Mouse (Mus musculus): ENCODE measurements at regions not wholly inside any gene's neighbourhood (a gene's known extent, or its start where the extent isn't known, plus 50 kb on each side); places are given as distances from the start of the nearest gene placed in this dataset.

DNA sequence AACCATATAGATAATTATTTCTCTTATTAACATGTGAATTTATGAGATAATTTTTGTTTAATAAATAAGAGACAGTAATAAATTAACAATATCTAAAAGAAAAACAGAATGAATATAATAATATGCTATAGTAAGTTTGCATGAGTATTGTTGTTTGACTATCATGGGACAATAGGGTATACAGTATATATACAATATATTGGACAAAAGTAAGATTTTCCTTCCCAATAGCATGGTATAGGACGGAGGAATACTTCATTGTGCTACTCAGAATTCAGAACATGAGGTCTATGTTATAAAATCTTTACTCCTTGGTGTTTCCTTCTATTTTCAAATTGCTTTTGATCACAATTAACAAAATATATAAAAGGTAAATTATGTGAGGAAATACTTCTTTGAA lies 771.0 kb upstream of the Pcdh20 start:
- Histone ChIP-seq H3K9ac (no peak overlapping the region), H3K4me2 (no peak overlapping the region), H3K36me3 (ENCODE audit: insufficient read depth) (no peaks in the 10 kb centered on the region), H3K4me1 (ENCODE audit: insufficient read depth) (no peaks in the 10 kb centered on the region), H3K4me3 (ENCODE audit: low read depth, low read length) (no peak overlapping the region), H3K27ac (ENCODE audit: low read depth) (no peak overlapping the region), H3K27me3 (ENCODE audit: insufficient read depth, low read length) (no peaks in the 10 kb centered on the region), H3K9me3 (ENCODE audit: low read depth, low read length) (no peaks in the 10 kb centered on the region)
- 72% methylated on average over 1 of the region's 1 CpGs for WGBS
- no peak for ATAC-seq (ENCODE audit: insufficient read depth)
- TF ChIP-seq CTCF (IDR thresholded peaks at IDR 0.05; ENCODE audit: low read depth), result no peak
- DNase-seq, result no peak

GRCm38 (mm10) chr14:89236501-89236900 lies 765.3 kb upstream of the Pcdh20 start:
- WGBS, result 61% methylated on average over 3 of the region's 3 CpGs
- Histone ChIP-seq H3K4me1 (ENCODE audit: insufficient read depth) (no peaks in the 10 kb centered on the region), H3K4me2 (no peak overlapping the region), H3K4me3 (ENCODE audit: low read depth, low read length) (no peak overlapping the region), H3K9ac (no peak overlapping the region), H3K36me3 (ENCODE audit: insufficient read depth) (no peaks in the 10 kb centered on the region), H3K27me3 (ENCODE audit: insufficient read depth, low read length) (no peaks in the 10 kb centered on the region), H3K9me3 (ENCODE audit: low read depth, low read length) (no peaks in the 10 kb centered on the region), H3K27ac (ENCODE audit: low read depth) (no peak overlapping the region)
- no peak for TF ChIP-seq CTCF (IDR thresholded peaks at IDR 0.05; ENCODE audit: low read depth)
- DNase-seq (no peak), ATAC-seq (ENCODE audit: insufficient read depth) (no peak)

GRCm38 (mm10) chr14:89230482-89230881 lies 759.3 kb upstream of the Pcdh20 start:
- TF ChIP-seq CTCF (IDR thresholded peaks at IDR 0.05; ENCODE audit: low read depth), result no peak
- 25% methylated on average over 8 of the region's 8 CpGs for WGBS
- no peaks in the 10 kb centered on the region for H3K9me3 ChIP-seq (ENCODE audit: low read depth, low read length)
- H3K27ac ChIP-seq (ENCODE audit: low read depth), result no peak overlapping the region
- H3K4me2 ChIP-seq, result no peak overlapping the region
- H3K9ac ChIP-seq, result no peak overlapping the region
- DNase-seq, result no peak
- ATAC-seq (ENCODE audit: insufficient read depth), result no peak
- H3K4me3 ChIP-seq (ENCODE audit: low read depth, low read length), result no peak overlapping the region
- no peaks in the 10 kb centered on the region for H3K36me3 ChIP-seq (ENCODE audit: insufficient read depth)
- H3K4me1 ChIP-seq (ENCODE audit: insufficient read depth), result no peaks in the 10 kb centered on the region
- H3K27me3 ChIP-seq (ENCODE audit: insufficient read depth, low read length), result no peaks in the 10 kb centered on the region

GRCm38 (mm10) chr14:89217390-89217789 lies 746.2 kb upstream of the Pcdh20 start:
- DNase-seq (no peak), ATAC-seq (ENCODE audit: insufficient read depth) (no peak)
- H3K9ac ChIP-seq, result no peak overlapping the region
- no peaks in the 10 kb centered on the region for H3K9me3 ChIP-seq (ENCODE audit: low read depth, low read length)
- H3K36me3 ChIP-seq (ENCODE audit: insufficient read depth), result no peaks in the 10 kb centered on the region
- no peaks in the 10 kb centered on the region for H3K27me3 ChIP-seq (ENCODE audit: insufficient read depth, low read length)
- no peak overlapping the region for H3K4me3 ChIP-seq (ENCODE audit: low read depth, low read length)
- no peaks in the 10 kb centered on the region for H3K4me1 ChIP-seq (ENCODE audit: insufficient read depth)
- no peak for TF ChIP-seq CTCF (IDR thresholded peaks at IDR 0.05; ENCODE audit: low read depth)
- WGBS, result 74% methylated on average over 1 of the region's 1 CpGs
- no peak overlapping the region for H3K27ac ChIP-seq (ENCODE audit: low read depth)
- H3K4me2 ChIP-seq, result no peak overlapping the region

DNA sequence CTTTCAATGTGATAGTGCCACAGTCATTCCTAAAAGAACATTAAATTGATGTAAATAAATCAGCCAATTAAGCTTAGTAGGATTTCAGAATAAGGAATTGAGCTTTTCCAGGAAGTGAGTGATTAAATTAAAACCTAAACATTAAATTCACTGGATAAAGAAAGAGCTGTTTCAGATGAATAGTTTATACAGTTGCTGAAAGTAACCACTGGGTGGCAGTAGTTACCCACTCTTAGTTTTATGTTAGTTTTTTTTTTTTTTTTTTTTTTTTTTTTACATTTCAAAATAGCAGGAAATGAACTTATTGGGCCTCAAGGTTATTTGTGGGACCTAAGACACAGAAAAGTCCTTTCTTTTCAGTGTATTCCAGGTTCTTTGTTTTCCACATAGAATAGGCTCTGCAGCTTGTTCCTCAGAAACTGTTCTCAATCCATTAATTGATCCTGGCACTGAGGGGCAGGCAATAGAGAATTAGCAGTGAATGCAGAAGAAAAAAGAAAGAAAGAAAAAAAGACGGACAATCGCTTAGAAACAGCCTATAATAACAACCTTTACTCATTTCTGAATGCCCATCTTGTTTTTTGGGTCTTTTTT lies 710.3 kb upstream of the Pcdh20 start:
- DNase-seq (peak; percentile 78), ATAC-seq (ENCODE audit: insufficient read depth) (no peak)
- no peak overlapping the region for H3K9ac ChIP-seq
- TF ChIP-seq CTCF (IDR thresholded peaks at IDR 0.05; ENCODE audit: low read depth), result peak; percentile 56
- no peak overlapping the region for H3K27ac ChIP-seq (ENCODE audit: low read depth)
- no peak overlapping the region for H3K4me3 ChIP-seq (ENCODE audit: low read depth, low read length)
- no peaks in the 10 kb centered on the region for H3K4me1 ChIP-seq (ENCODE audit: insufficient read depth)
- no peaks in the 10 kb centered on the region for H3K27me3 ChIP-seq (ENCODE audit: insufficient read depth, low read length)
- no peak overlapping the region for H3K4me2 ChIP-seq
- WGBS, result 42% methylated on average over 2 of the region's 2 CpGs
- H3K9me3 ChIP-seq (ENCODE audit: low read depth, low read length), result no peaks in the 10 kb centered on the region
- H3K36me3 ChIP-seq (ENCODE audit: insufficient read depth), result no peaks in the 10 kb centered on the region

DNA sequence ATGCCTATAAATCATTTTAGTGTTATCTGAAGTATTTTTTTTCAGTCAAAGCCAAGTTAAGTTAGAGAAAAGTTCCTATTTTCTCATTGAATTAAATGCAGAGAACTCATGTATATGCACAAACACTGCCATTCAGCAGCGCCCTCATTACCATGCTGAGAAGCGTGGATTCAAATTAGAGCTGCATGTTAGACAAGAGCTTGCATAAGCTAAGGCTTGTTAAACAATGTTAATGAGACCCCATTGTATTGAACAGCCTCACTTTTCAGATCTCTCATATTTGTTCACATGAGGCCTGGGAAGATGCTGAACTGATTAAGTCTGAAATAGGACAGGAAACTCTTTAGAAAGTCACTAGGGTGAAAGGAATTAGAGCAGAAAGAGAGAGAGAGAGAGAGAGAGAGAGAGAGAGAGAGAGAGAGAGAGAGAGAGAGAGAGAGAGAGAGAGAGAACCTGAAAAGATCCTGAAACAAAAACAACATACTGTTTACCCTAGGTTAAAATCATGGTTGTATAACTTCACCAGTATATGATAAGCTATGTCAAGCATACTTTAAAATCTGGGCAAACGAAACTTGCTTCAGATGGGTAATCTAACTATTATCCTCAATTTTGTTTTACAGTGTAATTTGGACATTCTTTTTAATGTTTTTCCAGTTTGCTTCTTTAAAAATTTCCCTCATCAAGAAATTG lies 671.9 kb upstream of the Pcdh20 start:
- H3K27ac ChIP-seq (ENCODE audit: low read depth), result no peak overlapping the region
- H3K9me3 ChIP-seq (ENCODE audit: low read depth, low read length), result no peaks in the 10 kb centered on the region
- no peaks in the 10 kb centered on the region for H3K36me3 ChIP-seq (ENCODE audit: insufficient read depth)
- no peak overlapping the region for H3K4me3 ChIP-seq (ENCODE audit: low read depth, low read length)
- no peak overlapping the region for H3K9ac ChIP-seq
- DNase-seq, result no peak
- no peak overlapping the region for H3K4me2 ChIP-seq
- no peaks in the 10 kb centered on the region for H3K27me3 ChIP-seq (ENCODE audit: insufficient read depth, low read length)
- no peak for TF ChIP-seq CTCF (IDR thresholded peaks at IDR 0.05; ENCODE audit: low read depth)
- H3K4me1 ChIP-seq (ENCODE audit: insufficient read depth), result no peaks in the 10 kb centered on the region
- ATAC-seq (ENCODE audit: insufficient read depth), result no peak
- 75% methylated on average over 3 of the region's 3 CpGs for WGBS

DNA sequence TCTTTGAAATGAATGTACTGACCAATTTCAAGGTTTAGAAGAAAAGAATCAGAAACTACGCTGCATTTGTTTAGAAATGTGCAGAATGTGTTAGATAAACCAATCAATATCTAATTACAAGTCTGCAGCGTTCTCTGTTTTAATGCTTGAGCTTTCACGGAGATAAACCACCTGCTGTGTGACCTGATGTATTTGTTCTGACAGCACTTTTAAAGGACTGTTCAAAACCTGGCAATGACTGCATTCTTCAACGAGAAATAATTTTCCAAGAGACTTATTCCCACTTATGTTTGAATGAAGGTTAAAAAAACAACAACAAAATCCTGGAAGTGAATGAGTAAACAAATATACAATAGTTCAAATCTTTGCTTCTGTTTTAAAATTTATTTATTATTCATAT lies 628.1 kb upstream of the Pcdh20 start:
- Histone ChIP-seq H3K9me3 (ENCODE audit: low read depth, low read length) (no peaks in the 10 kb centered on the region), H3K4me3 (ENCODE audit: low read depth, low read length) (no peak overlapping the region), H3K4me2 (no peak overlapping the region), H3K9ac (no peak overlapping the region), H3K27me3 (ENCODE audit: insufficient read depth, low read length) (no peaks in the 10 kb centered on the region), H3K27ac (ENCODE audit: low read depth) (no peak overlapping the region), H3K4me1 (ENCODE audit: insufficient read depth) (no peaks in the 10 kb centered on the region), H3K36me3 (ENCODE audit: insufficient read depth) (no peaks in the 10 kb centered on the region)
- ATAC-seq (ENCODE audit: insufficient read depth) (no peak), DNase-seq (no peak)
- WGBS, result 21% methylated on average over 4 of the region's 4 CpGs
- no peak for TF ChIP-seq CTCF (IDR thresholded peaks at IDR 0.05; ENCODE audit: low read depth)
